Mouse (Mus musculus): ENCODE data around the gene Ece1.

GRCm38 (mm10) chr4:137879383-137880156 is 17.5 kb downstream of the Ece1 start:
- TF ChIP-seq POLR2A (IDR thresholded peaks at IDR 0.05; ENCODE audit: low read depth, low read length) (no peak), CTCF (conservative IDR thresholded peaks at IDR 0.05; ENCODE audit: insufficient read depth, insufficient read length, low read depth, low read length) (no peak)
